Mouse (Mus musculus): ENCODE data around the gene Hpn. TPM values are rescaled to one million over a fixed set of nuclear protein-coding genes. Genes with fewer than 3 reads are reported as not detected.

The Hpn gene
- polyA plus RNA-seq, 1 experiment from 2014 or later = not detected

DNA sequence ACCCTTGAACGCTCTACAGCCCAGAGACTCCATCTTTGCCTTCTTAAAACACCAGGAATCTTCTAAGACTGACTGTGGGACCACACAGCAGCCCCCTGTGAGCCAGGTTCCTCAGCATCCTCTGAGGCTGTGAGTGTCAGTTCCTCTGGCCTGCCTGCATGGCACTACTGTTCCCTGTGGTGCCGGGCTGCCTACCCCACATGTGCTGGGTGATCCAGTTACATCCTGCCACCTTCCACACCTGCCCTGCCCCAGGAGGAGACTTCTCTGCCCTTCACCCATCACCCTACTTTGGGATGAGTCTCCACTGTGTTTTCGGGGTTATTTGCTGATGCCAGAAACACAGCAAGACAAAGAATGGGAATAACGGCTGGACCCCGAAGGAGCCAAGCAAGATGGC is 4.5 kb upstream of the Hpn start:
- Histone ChIP-seq H3K4me2 (no peak overlapping the region), H3K9ac (no peak overlapping the region), H3K27me3 (peaks cover 3% of the 10 kb centered on the region), H3K4me1 (no peaks in the 10 kb centered on the region), H3K36me3 (ENCODE audit: poor library complexity, severe bottlenecking) (no peaks in the 10 kb centered on the region), H3K27ac (no peak overlapping the region), H3K9me3 (replicated peaks) (no peaks in the 10 kb centered on the region), H3K4me3 (no peak overlapping the region)
- WGBS = 90% methylated on average over 5 of the region's 5 CpGs
- ATAC-seq = no peak

- ATAC-seq = no peak
- 76% methylated on average over 7 of the region's 7 CpGs for WGBS
- Histone ChIP-seq H3K9ac (no peak overlapping the region), H3K4me3 (no peak overlapping the region), H3K27me3 (no peaks in the 10 kb centered on the region; the same call in 1 of the 2 replicates), H3K27ac (no peak overlapping the region), H3K9me3 (replicated peaks) (no peaks in the 10 kb centered on the region), H3K36me3 (ENCODE audit: poor library complexity, severe bottlenecking) (no peaks in the 10 kb centered on the region), H3K4me1 (no peaks in the 10 kb centered on the region), H3K4me2 (no peak overlapping the region)
These were observed 3.4 kb upstream of the Hpn start for GRCm38 (mm10) chr7:31118486-31118885.

GRCm38 (mm10) chr7:31117465-31117864 is 2.4 kb upstream of the Hpn start:
- Histone ChIP-seq H3K9ac (no peak overlapping the region), H3K36me3 (ENCODE audit: poor library complexity, severe bottlenecking) (no peaks in the 10 kb centered on the region), H3K9me3 (replicated peaks) (no peaks in the 10 kb centered on the region), H3K4me1 (no peaks in the 10 kb centered on the region), H3K4me2 (no peak overlapping the region), H3K27me3 (no peaks in the 10 kb centered on the region; the same call in 1 of the 2 replicates), H3K4me3 (no peak overlapping the region), H3K27ac (no peak overlapping the region)
- no peak for ATAC-seq
- WGBS = 88% methylated on average over 11 of the region's 11 CpGs

GRCm38 (mm10) chr7:31116721-31117145 is 1.6 kb upstream of the Hpn start:
- H3K4me3 ChIP-seq = no peak overlapping the region
- no peaks in the 10 kb centered on the region for H3K4me1 ChIP-seq
- H3K36me3 ChIP-seq (ENCODE audit: poor library complexity, severe bottlenecking) = no peaks in the 10 kb centered on the region
- 38% methylated on average over 13 of the region's 16 CpGs for WGBS
- no peak for ATAC-seq
- no peak overlapping the region for H3K4me2 ChIP-seq
- no peak overlapping the region for H3K9ac ChIP-seq
- H3K27me3 ChIP-seq = no peaks in the 10 kb centered on the region; the same call in 1 of the 2 replicates
- no peak overlapping the region for H3K27ac ChIP-seq
- H3K9me3 ChIP-seq (replicated peaks) = no peaks in the 10 kb centered on the region

GRCm38 (mm10) chr7:31115587-31116043 is 525 bp upstream of the Hpn start:
- ATAC-seq = no peak
- WGBS = 29% methylated on average over 17 of the region's 17 CpGs
- Histone ChIP-seq H3K9ac (no peak overlapping the region), H3K4me1 (no peaks in the 10 kb centered on the region), H3K4me2 (no peak overlapping the region), H3K27ac (no peak overlapping the region), H3K27me3 (no peaks in the 10 kb centered on the region; the same call in 1 of the 2 replicates), H3K9me3 (replicated peaks) (no peaks in the 10 kb centered on the region), H3K4me3 (no peak overlapping the region), H3K36me3 (ENCODE audit: poor library complexity, severe bottlenecking) (no peaks in the 10 kb centered on the region)

DNA sequence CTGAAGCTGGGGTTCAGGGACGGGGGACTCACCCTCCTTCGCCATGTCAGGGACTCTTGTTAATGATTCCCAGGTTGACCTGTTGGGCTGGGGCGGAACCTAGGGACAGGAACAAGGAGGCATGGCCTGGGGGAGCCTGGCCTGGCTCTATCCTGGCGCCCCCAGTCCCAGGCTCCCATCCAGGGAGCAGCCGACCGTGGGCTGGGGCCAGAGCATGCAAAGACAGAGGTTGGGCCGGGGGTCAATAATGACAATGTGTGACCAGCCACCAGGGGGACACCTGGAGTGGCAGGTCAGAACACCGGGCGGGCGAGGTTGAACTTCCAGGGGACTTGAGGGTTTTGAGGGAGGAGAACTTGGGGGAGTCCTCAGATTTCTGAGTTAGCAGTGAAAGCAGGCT is 444 bp downstream of the Hpn start:
- Histone ChIP-seq H3K27me3 (no peaks in the 10 kb centered on the region; the same call in 1 of the 2 replicates), H3K27ac (no peak overlapping the region), H3K36me3 (ENCODE audit: poor library complexity, severe bottlenecking) (no peaks in the 10 kb centered on the region), H3K9ac (no peak overlapping the region), H3K4me2 (no peak overlapping the region), H3K4me1 (no peaks in the 10 kb centered on the region), H3K4me3 (no peak overlapping the region), H3K9me3 (replicated peaks) (no peaks in the 10 kb centered on the region)
- WGBS = 46% methylated on average over 10 of the region's 10 CpGs
- no peak for ATAC-seq

DNA sequence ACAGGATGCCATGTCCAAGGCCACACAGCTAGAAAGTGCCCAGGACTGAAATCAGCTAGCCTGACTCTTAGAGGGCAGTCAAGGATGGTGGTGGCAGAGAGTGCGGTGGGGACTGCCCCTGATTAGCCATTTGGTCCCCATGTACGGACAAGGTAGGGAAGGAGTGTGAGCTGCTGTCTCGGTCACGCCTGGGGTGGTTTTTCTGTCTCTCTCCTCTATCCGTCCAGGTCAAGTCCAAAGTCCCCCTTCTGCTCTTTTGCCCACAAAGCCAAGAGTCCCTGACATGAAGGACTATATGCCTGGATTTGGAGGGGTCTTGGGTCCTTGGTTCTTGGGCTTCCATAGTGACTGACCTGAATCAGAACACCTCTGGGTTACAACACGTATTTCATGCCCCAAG is 1.3 kb downstream of the Hpn start:
- Histone ChIP-seq H3K36me3 (ENCODE audit: poor library complexity, severe bottlenecking) (no peaks in the 10 kb centered on the region), H3K9me3 (replicated peaks) (no peaks in the 10 kb centered on the region)
- 87% methylated on average over 6 of the region's 6 CpGs for WGBS

DNA sequence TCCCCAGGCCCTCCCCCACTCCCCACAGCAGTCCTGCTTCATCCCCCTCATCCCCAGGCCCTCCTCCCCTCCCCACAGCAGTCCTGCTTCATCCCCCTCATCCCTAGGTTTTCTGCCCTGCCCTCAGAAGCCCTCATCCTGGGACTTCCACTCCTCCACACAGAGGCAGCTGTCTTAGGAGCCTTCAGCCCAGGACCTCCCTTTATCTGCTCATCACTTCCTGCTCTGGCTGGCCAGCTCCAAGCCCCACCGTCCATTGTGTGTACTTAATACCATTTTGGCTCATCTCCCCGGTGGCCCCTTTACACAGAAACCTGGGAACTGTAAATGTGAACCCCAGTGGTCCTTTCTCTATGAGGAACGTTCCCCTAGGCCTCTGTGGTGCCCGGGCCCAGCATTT is 3.1 kb downstream of the Hpn start:
- Histone ChIP-seq H3K36me3 (ENCODE audit: poor library complexity, severe bottlenecking) (no peaks in the 10 kb centered on the region), H3K9me3 (replicated peaks) (no peaks in the 10 kb centered on the region), H3K27me3 (no peaks in the 10 kb centered on the region; the same call in 1 of the 2 replicates), H3K4me1 (no peaks in the 10 kb centered on the region), H3K27ac (no peak overlapping the region), H3K4me2 (no peak overlapping the region), H3K4me3 (no peak overlapping the region), H3K9ac (no peak overlapping the region)
- ATAC-seq = no peak
- whole genome bisulfite sequencing = 21% methylated on average over 4 of the region's 4 CpGs

More for the DNA sequence above, 1.3 kb downstream of the Hpn start:
- ATAC-seq = no peak
- Histone ChIP-seq H3K4me1 (no peaks in the 10 kb centered on the region), H3K9ac (no peak overlapping the region), H3K27ac (no peak overlapping the region), H3K4me3 (no peak overlapping the region), H3K27me3 (no peaks in the 10 kb centered on the region; the same call in 1 of the 2 replicates), H3K4me2 (no peak overlapping the region)

DNA sequence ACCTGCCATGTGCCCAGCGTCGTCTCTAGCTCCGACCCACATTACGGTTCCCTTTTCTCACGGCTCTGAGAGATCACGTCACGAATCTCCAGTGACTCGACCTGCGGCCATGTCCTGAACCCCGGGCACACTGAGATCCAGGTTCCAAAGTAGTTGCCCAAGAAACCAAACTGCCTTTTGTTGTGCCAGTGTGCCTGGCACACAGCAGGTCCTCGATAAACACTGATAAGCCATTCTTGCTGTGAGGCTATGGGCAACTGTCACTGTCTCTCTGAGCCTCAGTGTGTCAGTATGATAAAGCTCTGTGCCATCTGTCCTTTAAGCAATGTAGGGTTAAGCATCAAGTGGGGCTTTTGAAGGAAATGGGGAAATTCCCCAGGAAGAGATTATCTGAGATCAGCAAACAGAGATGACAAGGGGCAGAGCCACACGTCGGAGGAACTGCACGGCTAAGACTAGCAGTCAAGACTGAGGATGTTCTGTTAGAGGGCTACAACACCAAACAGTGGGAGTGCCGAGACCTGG is 4.2 kb downstream of the Hpn start:
- Histone ChIP-seq H3K36me3 (ENCODE audit: poor library complexity, severe bottlenecking) (no peaks in the 10 kb centered on the region), H3K9ac (no peak overlapping the region), H3K4me2 (no peak overlapping the region), H3K27ac (no peak overlapping the region), H3K27me3 (no peaks in the 10 kb centered on the region; the same call in 1 of the 2 replicates), H3K4me3 (no peak overlapping the region), H3K9me3 (replicated peaks) (no peaks in the 10 kb centered on the region), H3K4me1 (no peaks in the 10 kb centered on the region)
- ATAC-seq = no peak
- WGBS = 84% methylated on average over 15 of the region's 15 CpGs

- H3K4me2 ChIP-seq = no peak overlapping the region
- no peak overlapping the region for H3K9ac ChIP-seq
These were observed 5.3 kb downstream of the Hpn start for GRCm38 (mm10) chr7:31109796-31110195.

GRCm38 (mm10) chr7:31109091-31109490 is 6.0 kb downstream of the Hpn start:
- Histone ChIP-seq H3K4me1 (no peaks in the 10 kb centered on the region), H3K4me2 (no peak overlapping the region), H3K27ac (no peak overlapping the region), H3K27me3 (no peaks in the 10 kb centered on the region), H3K9ac (no peak overlapping the region), H3K36me3 (ENCODE audit: poor library complexity, severe bottlenecking) (no peaks in the 10 kb centered on the region), H3K9me3 (replicated peaks) (no peaks in the 10 kb centered on the region), H3K4me3 (no peak overlapping the region)
- no peak for ATAC-seq
- 30% methylated on average over 6 of the region's 7 CpGs for WGBS

More at GRCm38 (mm10) chr7:31109796-31110195, 5.3 kb downstream of the Hpn start:
- H3K27me3 ChIP-seq = no peaks in the 10 kb centered on the region
- H3K4me3 ChIP-seq = no peak overlapping the region
- no peaks in the 10 kb centered on the region for H3K4me1 ChIP-seq
- no peaks in the 10 kb centered on the region for H3K36me3 ChIP-seq (ENCODE audit: poor library complexity, severe bottlenecking)
- no peak for ATAC-seq
- H3K9me3 ChIP-seq (replicated peaks) = no peaks in the 10 kb centered on the region
- 92% methylated on average over 5 of the region's 5 CpGs for WGBS
- H3K27ac ChIP-seq = no peak overlapping the region

- Histone ChIP-seq H3K27me3 (no peaks in the 10 kb centered on the region), H3K9ac (no peak overlapping the region), H3K4me3 (no peak overlapping the region), H3K4me2 (no peak overlapping the region), H3K27ac (no peak overlapping the region), H3K36me3 (ENCODE audit: poor library complexity, severe bottlenecking) (no peaks in the 10 kb centered on the region), H3K9me3 (replicated peaks) (no peaks in the 10 kb centered on the region), H3K4me1 (no peaks in the 10 kb centered on the region)
- ATAC-seq = no peak
- WGBS = 87% methylated on average over 11 of the region's 11 CpGs
These were observed 7.3 kb downstream of the Hpn start for GRCm38 (mm10) chr7:31107781-31108180.

DNA sequence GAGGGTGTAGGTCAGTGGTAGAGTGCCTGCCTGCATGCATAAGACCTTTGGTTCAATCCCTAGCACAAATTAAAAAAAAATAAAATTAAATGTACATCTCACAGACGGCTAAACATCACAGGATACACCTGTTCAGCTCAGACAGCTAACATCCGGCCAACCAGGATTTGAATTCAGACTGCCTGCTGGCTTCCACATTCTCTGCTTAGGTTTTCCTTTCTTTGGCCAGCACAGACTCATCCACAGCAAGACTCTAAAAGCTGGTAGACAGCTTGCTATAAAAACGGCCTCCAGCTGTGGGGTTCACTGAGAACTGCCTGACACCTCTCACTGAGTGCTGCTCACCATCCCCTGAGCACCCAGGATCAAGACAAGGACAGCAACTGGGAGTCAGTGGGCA is 8.9 kb downstream of the Hpn start:
- no peaks in the 10 kb centered on the region for H3K36me3 ChIP-seq (ENCODE audit: poor library complexity, severe bottlenecking)
- no peak overlapping the region for H3K4me3 ChIP-seq
- H3K9me3 ChIP-seq (replicated peaks) = no peaks in the 10 kb centered on the region
- no peak overlapping the region for H3K4me2 ChIP-seq
- ATAC-seq = no peak
- H3K9ac ChIP-seq = no peak overlapping the region
- 63% methylated on average over 3 of the region's 3 CpGs for WGBS
- H3K27me3 ChIP-seq = no peaks in the 10 kb centered on the region
- H3K4me1 ChIP-seq = no peaks in the 10 kb centered on the region
- H3K27ac ChIP-seq = no peak overlapping the region

Measured in forebrain, embryonic 13.5 days (tissue).